Mouse (Mus musculus): Measurements from ENCODE around the gene Slc16a2.

Slc16a2 gene

DNA sequence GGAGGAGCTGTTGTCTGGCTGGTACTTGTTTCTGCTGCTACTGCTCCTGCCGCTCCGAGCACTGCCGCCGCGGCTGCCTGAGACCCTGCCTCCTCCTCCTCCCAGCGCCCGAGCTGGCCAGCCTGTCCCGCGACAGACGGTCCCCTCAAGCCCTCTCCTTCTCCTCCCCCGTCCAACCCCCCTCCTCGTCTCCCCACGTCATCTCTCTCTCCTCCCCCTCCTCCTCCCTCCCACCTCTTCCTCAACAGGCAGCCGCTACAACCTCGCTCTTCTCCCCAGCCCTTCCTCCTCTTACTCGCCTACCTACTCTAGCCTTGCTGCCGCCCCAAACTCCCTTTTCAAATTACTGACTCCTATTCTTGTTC is at the start of gene Slc16a2:
TSS of gene Slc16a2 (minus strand) at position 152 of the 365 bp plus-strand sequence.
- no peak for DNase-seq (ENCODE audit: extremely low spot score, low read depth, low spot score)

GRCm38 (mm10) chrX:103863502-103863901 is 41.7 kb upstream of the Slc16a2 start:
- no peak for DNase-seq (ENCODE audit: extremely low spot score, low read depth, low spot score)

GRCm38 (mm10) chrX:103862877-103863276 is 41.1 kb upstream of the Slc16a2 start:
- DNase-seq (ENCODE audit: extremely low spot score, low read depth, low spot score), result no peak

- no peak for DNase-seq (ENCODE audit: extremely low spot score, low read depth, low spot score)
Observed at GRCm38 (mm10) chrX:103845266-103845665, 23.5 kb upstream of the Slc16a2 start.

GRCm38 (mm10) chrX:103828836-103829235 is 7.1 kb upstream of the Slc16a2 start:
- no peak for DNase-seq (ENCODE audit: extremely low spot score, low read depth, low spot score)

DNA sequence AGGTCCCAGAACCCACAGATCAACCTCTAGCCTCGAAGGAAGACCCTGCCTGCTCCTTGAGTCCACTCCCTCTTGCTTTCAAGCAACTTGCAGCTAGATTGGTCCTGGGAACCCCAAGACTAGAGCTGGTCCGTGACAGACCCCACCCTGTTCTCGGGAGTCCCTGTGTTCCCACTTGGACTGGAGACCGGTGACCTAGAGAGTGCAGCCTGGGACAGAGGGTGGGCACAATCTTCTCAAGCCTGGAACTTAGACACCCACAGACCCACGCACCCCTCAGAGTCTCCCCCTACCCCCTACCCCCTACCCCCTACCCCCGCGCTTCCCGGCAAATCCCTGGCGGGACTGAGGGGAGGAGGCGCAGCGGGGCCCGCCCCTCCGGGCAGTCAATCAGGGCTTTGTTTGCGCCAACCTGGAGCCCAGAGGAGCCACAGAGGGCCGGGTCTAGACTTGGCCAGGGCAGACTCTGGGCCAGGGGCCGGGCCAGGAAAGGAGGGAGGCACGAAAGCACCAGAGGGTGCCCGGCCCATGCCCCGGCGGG is 558 bp upstream of the Slc16a2 start:
- no peak for DNase-seq (ENCODE audit: extremely low spot score, low read depth, low spot score)

- no peak for DNase-seq (ENCODE audit: extremely low spot score, low read depth, low spot score)
Observed at GRCm38 (mm10) chrX:103821195-103821831, 470 bp downstream of the Slc16a2 start.

GRCm38 (mm10) chrX:103820307-103821194 is 1.2 kb downstream of the Slc16a2 start:
- DNase-seq (ENCODE audit: extremely low spot score, low read depth, low spot score), result no peak

- no peak for DNase-seq (ENCODE audit: extremely low spot score, low read depth, low spot score)
Observed at GRCm38 (mm10) chrX:103819253-103819652, 2.5 kb downstream of the Slc16a2 start.

DNA sequence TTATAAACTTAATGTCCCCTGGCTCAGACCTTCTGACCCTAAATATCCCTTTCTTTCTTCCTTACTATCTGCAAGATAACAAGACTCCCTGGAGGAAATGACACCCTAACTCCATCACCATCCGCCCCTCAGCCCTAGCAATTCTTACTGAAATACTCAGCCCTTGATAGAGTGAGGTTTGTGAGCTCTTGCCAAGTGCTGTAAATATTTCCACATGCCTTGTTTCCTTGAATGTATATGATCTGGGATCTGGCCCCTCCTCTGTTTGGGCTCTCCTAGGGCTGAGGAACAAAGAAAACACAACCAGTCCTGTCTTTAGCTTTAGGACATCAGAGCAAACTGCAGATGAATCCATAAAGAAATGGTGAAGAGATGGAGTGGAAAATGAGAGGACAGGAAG is 9.1 kb downstream of the Slc16a2 start:
- no peak for DNase-seq (ENCODE audit: extremely low spot score, low read depth, low spot score)

- DNase-seq (ENCODE audit: extremely low spot score, low read depth, low spot score), result no peak
Observed at GRCm38 (mm10) chrX:103810483-103810882, 11.3 kb downstream of the Slc16a2 start.

- DNase-seq (ENCODE audit: extremely low spot score, low read depth, low spot score), result no peak
Observed at GRCm38 (mm10) chrX:103806373-103806772, 15.4 kb downstream of the Slc16a2 start.

GRCm38 (mm10) chrX:103796961-103797360 is 24.8 kb downstream of the Slc16a2 start:
- no peak for DNase-seq (ENCODE audit: extremely low spot score, low read depth, low spot score)

DNA sequence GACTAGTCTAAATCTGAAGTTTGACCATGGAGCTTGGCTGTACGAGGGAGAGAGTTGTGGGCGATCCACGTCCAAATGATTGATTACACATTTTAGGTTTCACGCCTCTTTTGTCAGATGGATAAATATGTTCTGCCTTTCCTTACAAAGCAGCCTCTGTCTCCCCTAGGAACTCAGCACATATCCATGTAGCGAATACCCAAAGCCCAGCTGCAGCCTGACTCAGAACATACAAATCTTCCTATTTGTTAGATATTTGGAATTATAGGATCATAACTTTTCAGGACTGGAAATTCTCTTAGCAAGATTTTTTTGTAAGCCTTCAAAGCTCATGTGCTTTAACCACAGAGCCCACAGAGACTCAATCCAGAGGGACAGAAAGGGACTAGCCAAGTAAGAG is 26.3 kb downstream of the Slc16a2 start:
- DNase-seq (ENCODE audit: extremely low spot score, low read depth, low spot score), result no peak

GRCm38 (mm10) chrX:103791329-103791728 is 30.5 kb downstream of the Slc16a2 start:
- DNase-seq (ENCODE audit: extremely low spot score, low read depth, low spot score), result no peak

DNA sequence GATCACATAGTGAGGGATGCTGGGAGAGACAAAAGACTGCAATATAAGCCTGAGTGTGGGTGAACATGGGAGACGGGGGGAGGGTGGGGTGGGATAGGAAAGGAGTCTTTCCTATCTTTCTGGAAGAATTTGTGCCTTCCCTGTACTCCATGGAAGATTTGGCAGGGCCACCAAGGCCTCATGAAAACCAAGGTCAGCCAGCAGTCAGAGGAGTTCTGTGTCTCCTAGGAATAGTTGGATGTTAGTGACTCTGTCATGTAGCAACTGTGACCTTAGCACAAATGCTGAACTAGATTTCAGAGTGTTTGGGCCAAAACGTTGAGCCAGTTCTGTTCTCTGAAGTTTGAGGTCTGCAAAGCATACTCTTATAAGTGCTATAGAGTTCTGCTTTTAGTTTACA is 36.1 kb downstream of the Slc16a2 start:
- DNase-seq (ENCODE audit: extremely low spot score, low read depth, low spot score), result no peak

GRCm38 (mm10) chrX:103776412-103776811 is 45.4 kb downstream of the Slc16a2 start:
- no peak for DNase-seq (ENCODE audit: extremely low spot score, low read depth, low spot score)

DNA sequence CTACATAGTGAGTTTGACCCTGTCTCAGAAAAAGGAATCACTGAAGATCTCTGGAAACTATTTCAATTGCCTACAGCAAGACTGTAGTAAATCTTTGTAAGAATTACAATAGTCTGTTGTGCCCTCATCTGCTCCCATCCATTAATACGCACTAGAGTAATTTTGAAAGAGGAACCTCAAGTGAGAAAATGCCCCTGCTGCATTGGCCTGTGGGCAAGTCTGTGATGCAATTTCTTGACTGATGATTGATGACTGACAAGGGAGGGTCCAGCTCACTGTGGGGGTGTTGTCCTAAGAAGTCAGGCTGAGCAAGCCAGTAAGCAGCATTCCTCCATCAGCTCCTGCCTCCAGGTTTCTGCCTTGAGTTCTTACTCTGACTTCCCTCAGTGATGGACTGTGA is 75.6 kb downstream of the Slc16a2 start:
- no peak for DNase-seq (ENCODE audit: extremely low spot score, low read depth, low spot score)

GRCm38 (mm10) chrX:103744171-103745039 is 77.4 kb downstream of the Slc16a2 start:
- peak; percentile 42 for DNase-seq (ENCODE audit: extremely low spot score, low read depth, low spot score)

- DNase-seq (ENCODE audit: extremely low spot score, low read depth, low spot score), result no peak
Observed at GRCm38 (mm10) chrX:103742057-103742315, 79.8 kb downstream of the Slc16a2 start.

All from hindlimb bud, embryonic 11.5 days (tissue).